Mouse (Mus musculus): ENCODE data around the gene Otud7b.

DNA sequence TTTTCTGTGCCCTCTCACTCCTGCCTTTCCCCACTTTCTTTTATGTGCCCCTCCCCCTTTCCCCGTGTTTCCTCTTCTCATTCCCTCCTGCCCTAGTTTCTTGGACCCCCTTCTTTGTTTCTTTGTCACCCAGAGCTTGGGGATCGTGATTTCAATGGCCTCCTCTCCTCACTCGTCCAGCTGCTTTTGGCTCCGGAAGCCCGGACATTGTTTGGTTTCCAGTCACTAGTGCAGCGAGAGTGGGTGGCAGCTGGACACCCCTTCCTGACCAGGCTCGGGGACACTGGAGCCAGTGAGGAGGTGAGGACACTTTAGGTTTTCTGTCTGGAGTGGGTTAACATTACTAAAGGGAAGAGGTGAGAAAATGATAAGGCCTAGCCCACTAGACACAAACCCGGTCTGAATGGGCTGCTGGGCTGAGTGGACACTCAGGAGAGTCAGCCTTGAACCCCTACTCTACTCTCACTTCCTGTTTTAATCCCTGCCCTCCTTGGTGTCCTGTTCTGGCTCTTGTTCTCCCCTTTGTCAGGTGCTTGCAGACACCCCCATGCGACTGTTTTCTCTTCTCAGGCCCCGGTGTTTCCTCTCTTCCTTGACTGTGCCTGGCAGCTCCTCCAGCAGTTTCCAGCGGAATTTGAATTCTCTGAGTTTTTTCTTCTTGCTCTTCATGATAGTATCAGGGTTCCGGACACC lies 64.3 kb downstream of the Otud7b start:
- TF ChIP-seq CTCF (IDR thresholded peaks at IDR 0.05; ENCODE audit: insufficient read depth, low read depth, low read length), result no peak
- no peak for TF ChIP-seq POLR2A (IDR thresholded peaks at IDR 0.05; ENCODE audit: insufficient read depth, low read depth, low read length)

Measured in olfactory bulb, adult 2 months (tissue).